Mouse (Mus musculus): Measurements from ENCODE around the gene S1pr3.

GRCm38 (mm10) chr13:51419501-51419900 is 11.1 kb downstream of the S1pr3 start:
- no peak for TF ChIP-seq CTCF (IDR thresholded peaks at IDR 0.05; ENCODE audit: insufficient read depth, low read length)
- TF ChIP-seq POLR2A (IDR thresholded peaks at IDR 0.05; ENCODE audit: borderline replicate concordance, extremely low read depth, low read depth, low read length), result no peak

All from lung, adult 2 months (tissue).